Mouse (Mus musculus): ENCODE data around the gene B3gnt8. TPM values are rescaled to one million over a fixed set of nuclear protein-coding genes. Genes with fewer than 3 reads are reported as not detected.
A peak's percentile ranks its signal among the peaks of the same experiment; 100 is the strongest.

The B3gnt8 gene
- total RNA-seq, 2 experiments from 2014 or later: 1.5 to 1.9 TPM

GRCm38 (mm10) chr7:25675405-25675804, 49.0 kb downstream of the B3gnt8 start:
- no peak overlapping the region for H3K4me3 ChIP-seq
- no peak for DNase-seq (ENCODE audit: low spot score in 2 of 2)
- no peak for TF ChIP-seq CTCF (conservative IDR thresholded peaks at IDR 0.05)
- no peak overlapping the region for H3K27ac ChIP-seq

- DNase-seq (ENCODE audit: low spot score in 2 of 2): peak; percentile 90 to 91
- no peak overlapping the region; the same call in 1 of the 2 replicates for H3K4me3 ChIP-seq
- no peak overlapping the region for H3K27ac ChIP-seq
- no peak for TF ChIP-seq CTCF (conservative IDR thresholded peaks at IDR 0.05)
Observed at GRCm38 (mm10) chr7:25676085-25676781, 49.8 kb downstream of the B3gnt8 start.

GRCm38 (mm10) chr7:25677013-25677412, 50.6 kb downstream of the B3gnt8 start:
- Histone ChIP-seq H3K4me3 (no peak overlapping the region), H3K27ac (no peak overlapping the region)
- TF ChIP-seq CTCF (conservative IDR thresholded peaks at IDR 0.05): no peak
- no peak for DNase-seq (ENCODE audit: low spot score in 2 of 2)

GRCm38 (mm10) chr7:25679971-25680370, 53.5 kb downstream of the B3gnt8 start:
- no peak for DNase-seq (ENCODE audit: low spot score in 2 of 2)
- H3K4me3 ChIP-seq: peak overlapping the region; percentile 95
- peak overlapping the region; percentile 99 for H3K27ac ChIP-seq
- TF ChIP-seq CTCF (conservative IDR thresholded peaks at IDR 0.05): peak; percentile 41

GRCm38 (mm10) chr7:25680514-25681258, 54.2 kb downstream of the B3gnt8 start, which contains the start of gene B9d2:
Gene B9d2, plus strand, starts transcription at chr7:25680780.
- peak; percentile 93 to 95 for DNase-seq (ENCODE audit: low spot score in 2 of 2)
- Histone ChIP-seq H3K4me3 (peak within 1 kb of the TSS; percentile 95), H3K27ac (peak within 1 kb of the TSS; percentile 99)
- TF ChIP-seq CTCF (conservative IDR thresholded peaks at IDR 0.05): no peak; the same call in none of the 2 replicates

GRCm38 (mm10) chr7:25681341-25682231, 55.1 kb downstream of the B3gnt8 start:
- no peak for TF ChIP-seq CTCF (conservative IDR thresholded peaks at IDR 0.05)
- Histone ChIP-seq H3K27ac (peak overlapping the region; percentile 99), H3K4me3 (peak overlapping the region; percentile 95)
- no peak for DNase-seq (ENCODE audit: low spot score in 2 of 2)

- DNase-seq (ENCODE audit: low spot score in 2 of 2): no peak
- Histone ChIP-seq H3K4me3 (no peak overlapping the region), H3K27ac (no peak overlapping the region)
- TF ChIP-seq CTCF (conservative IDR thresholded peaks at IDR 0.05): no peak
Observed at GRCm38 (mm10) chr7:25683474-25684180, 57.2 kb downstream of the B3gnt8 start.

GRCm38 (mm10) chr7:25684659-25685058, 58.2 kb downstream of the B3gnt8 start:
- Histone ChIP-seq H3K4me3 (no peak overlapping the region), H3K27ac (no peak overlapping the region)
- TF ChIP-seq CTCF (conservative IDR thresholded peaks at IDR 0.05): no peak
- no peak for DNase-seq (ENCODE audit: low spot score in 2 of 2)

Other genes starting within 250 kb of the B3gnt8 start
- 1 to 10 TPM; 9.1 to 10.0 TPM for gene Lipe, start 227.9 kb upstream of the B3gnt8 start, total RNA-seq (2021)
- gene Cxcl17, start 213.8 kb upstream of the B3gnt8 start, total RNA-seq (2021): not detected
- gene Ceacam1, start 149.1 kb upstream of the B3gnt8 start, total RNA-seq (2021): 1 to 10 TPM; 3.2 to 4.2 TPM
- gene Ceacam2, start 86.8 kb upstream of the B3gnt8 start, total RNA-seq (2021): under 1 TPM; 0.20 to 0.67 TPM
- not detected for gene Erich4, start 10.8 kb upstream of the B3gnt8 start, total RNA-seq (2021)
- 10 to 100 TPM; 47.0 to 50.3 TPM for gene Dmac2, start 7.2 kb upstream of the B3gnt8 start, total RNA-seq (2021)
- gene Bckdha, start 32.3 kb downstream of the B3gnt8 start, total RNA-seq (2021): 10 to 100 TPM; 37.1 to 41.4 TPM
- gene Exosc5, start 32.5 kb downstream of the B3gnt8 start, total RNA-seq (2021): 10 to 100 TPM; 26.9 to 28.1 TPM
- 10 to 100 TPM in 1 of 2 experiments, 1 to 10 TPM in 1; 8.6 to 11.6 TPM for gene Tmem91, start 48.5 kb downstream of the B3gnt8 start, total RNA-seq (2021)
- 10 to 100 TPM; 20.2 to 20.6 TPM for gene B9d2, start 54.1 kb downstream of the B3gnt8 start, total RNA-seq (2021)
- gene Tgfb1, start 60.3 kb downstream of the B3gnt8 start, total RNA-seq (2021): 1 to 10 TPM; 6.9 TPM
- 10 to 100 TPM; 62.9 to 67.4 TPM for gene Ccdc97, start 92.4 kb downstream of the B3gnt8 start, total RNA-seq (2021)
- gene Hnrnpul1, start 128.1 kb downstream of the B3gnt8 start, total RNA-seq (2021): 100 to 1,000 TPM; 110 to 115 TPM
- gene Axl, start 162.1 kb downstream of the B3gnt8 start, total RNA-seq (2021): 10 to 100 TPM; 36.6 to 41.1 TPM
- 1 to 10 TPM; 1.4 to 2.3 TPM for gene Cyp2s1, start 190.3 kb downstream of the B3gnt8 start, total RNA-seq (2021)